Mouse (Mus musculus) lung, adult 18-20 months (tissue): ENCODE data around the gene Cntnap2.
A peak's percentile ranks its signal among the peaks of the same experiment; 100 is the strongest.

ENCODE experiments used
- DNase-seq, 2 experiments: peaks; one replicate each; pipeline ENCODE4 v3.0.0; 2022; ENCODE audit warnings: mixed read lengths in 2 of 2

Gene Cntnap2

DNA sequence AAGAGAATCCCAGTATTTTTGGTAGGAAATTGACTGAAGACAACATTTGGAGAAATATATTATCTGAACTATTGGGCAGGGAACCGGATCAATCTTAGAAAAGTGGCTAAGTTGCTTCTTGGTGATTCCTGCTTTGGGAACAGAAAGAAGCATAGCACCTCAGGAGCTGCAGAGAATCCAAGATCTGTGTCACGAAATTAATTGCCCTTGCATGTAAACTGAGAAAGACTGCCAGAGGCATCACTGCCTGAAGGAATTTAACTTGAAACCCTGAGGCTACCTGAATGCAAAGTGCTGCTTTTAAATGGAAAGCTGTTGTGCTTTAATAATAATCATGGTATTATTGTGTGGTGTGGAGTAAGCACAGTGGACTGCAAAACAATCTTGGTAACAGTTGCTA lies 286.2 kb downstream of the Cntnap2 start:
- DNase-seq, result no peak

DNA sequence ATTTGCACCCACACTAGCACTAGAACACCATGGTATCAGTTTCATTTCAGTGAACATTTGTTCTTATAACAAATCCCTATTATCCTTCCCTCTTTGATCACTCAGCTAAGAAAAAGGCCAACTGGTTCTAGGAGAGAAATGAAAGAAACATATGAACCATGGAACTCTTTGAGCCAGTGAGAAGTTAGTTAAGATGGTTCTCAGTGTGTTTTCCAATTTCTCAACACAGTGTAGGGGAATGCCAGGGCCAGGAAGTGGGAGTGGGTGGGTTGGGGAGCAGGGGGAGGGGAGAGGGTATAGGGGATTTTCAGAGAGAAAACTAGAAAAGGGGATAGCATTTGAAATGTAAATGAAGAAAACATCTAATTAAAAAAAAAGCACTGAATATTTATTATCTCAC lies 286.8 kb downstream of the Cntnap2 start:
- no peak for DNase-seq

DNA sequence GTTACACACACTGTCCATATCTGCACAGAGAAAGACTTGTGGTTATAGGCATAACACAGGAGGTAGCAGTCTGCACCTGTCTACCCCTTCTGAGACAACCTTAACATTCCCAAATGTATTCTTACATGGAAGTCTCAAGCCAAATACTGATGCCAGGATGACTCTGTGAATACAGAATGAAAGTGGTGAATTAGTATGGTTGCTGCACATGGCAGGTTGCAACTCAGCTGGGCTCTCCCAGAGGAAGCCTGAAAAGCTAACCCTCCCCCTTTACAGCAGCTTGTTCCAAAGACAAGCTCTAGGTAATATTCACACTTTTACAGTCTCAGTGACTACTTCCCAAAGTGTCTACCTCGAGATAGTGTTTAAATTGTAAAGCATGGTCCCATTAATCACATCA lies 307.3 kb downstream of the Cntnap2 start:
- no peak for DNase-seq

DNA sequence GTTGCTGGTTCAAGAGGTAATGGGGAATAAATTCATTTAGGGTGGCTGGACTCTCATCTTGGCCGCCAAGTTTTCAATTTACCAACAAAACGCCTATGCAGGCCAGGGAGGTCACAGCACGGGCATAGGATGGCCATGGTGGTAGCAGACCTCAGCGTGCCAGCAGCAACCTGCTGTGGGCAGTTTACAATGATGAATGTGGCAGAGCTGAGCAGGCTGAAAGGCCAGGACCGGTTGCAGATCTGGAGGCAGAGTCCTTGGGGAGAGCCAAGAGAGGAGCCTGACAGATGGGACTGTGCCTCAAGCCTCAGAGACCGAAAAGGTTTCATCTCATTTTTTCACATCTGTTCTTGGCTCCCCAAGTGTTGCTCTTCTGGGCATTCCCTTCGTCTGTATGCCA lies 322.0 kb downstream of the Cntnap2 start:
- DNase-seq, result no peak

DNA sequence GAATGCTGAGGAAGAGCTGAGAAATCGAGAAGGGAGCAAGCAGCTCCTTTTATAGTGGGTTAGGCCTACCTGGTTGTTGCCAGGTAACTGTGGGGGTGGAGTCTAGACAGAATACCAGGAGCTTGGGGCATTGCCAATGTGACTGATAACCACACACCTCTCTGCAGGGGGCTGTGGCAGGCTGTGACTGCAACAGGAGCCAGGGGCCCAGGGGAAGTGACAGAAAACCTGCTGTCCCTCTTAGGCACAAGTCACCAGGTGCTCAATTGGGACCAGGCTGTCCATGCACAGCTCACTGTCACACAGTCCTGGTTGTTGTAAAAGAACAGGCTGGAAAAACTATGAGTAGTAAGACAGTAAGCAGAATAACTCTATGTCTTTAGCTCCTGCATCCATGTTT lies 329.9 kb downstream of the Cntnap2 start:
- DNase-seq, result no peak

DNA sequence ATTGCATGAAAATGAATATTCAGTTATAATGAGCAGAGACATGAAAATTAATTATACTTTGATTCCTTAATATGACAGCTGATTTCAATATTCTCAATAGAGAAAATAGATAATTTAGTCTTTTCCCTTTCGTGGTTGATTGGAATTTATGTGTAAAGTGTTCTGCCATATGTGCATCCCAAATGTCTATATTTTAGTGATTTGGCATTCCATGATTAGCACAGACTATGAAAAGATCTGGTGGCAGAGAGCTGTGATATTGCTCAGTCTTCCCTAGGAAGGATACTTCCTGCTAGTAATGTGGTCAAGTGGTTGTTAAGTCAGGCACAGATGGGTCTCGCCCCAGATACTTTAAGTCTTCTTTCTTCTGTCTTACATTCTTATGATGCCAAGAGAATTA lies 354.5 kb downstream of the Cntnap2 start:
- DNase-seq, result no peak

DNA sequence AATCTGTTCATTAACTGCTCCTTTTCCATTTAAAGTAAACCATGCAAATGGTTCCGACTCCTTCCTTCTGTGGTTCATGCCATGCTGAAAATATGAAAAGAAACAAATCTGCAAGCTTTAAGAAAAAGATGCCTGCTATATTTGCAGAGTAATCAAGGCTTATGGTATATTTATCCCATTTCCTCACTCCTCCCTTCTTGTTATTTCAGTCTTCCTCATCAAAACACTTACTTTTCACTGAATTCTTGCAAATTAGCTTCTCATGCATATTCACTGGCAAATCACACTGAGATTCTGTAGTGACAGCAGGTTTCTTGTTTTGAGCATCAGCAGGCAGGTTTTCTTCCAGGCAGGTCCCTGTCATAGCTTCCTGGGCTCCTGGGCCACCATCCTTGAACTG lies 396.3 kb downstream of the Cntnap2 start:
- DNase-seq, result no peak

DNA sequence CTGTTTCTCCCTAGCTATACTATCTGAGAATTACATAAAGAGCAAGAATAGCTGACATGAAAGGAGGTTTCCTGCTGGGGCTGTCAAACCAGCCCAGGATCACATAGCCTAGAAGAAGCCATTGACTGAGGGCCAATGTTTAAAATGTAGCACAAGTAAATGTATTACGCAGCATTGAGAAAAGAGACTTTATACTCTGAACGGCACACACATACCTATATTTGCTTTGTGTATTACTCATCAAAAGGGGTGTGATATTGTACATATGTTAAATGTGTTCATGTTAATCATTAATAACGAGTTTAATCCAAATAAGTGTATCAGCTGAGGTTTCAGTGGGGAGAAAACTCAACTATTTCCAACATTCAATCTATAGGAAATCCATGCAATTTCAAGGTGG lies 459.1 kb downstream of the Cntnap2 start:
- no peak for DNase-seq

DNA sequence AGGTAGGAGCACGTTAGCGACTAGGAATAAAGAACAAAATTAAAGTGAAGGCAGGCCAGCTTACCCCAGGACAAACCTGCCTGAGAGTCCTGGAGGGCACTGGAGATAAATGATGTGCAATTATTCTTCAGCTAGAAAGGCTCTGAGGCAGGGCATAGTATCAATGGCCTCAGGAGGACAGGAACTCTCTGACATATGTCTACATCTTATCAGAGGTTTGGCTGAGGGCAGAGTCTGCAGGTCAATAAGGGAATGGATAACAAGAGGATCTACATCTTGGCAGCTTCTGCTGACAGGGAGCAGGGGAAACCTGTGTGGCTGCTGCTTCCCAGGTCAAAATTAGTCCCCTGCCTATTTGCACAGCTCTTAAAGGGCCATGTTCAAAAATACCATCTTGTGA lies 477.8 kb downstream of the Cntnap2 start:
- no peak for DNase-seq

DNA sequence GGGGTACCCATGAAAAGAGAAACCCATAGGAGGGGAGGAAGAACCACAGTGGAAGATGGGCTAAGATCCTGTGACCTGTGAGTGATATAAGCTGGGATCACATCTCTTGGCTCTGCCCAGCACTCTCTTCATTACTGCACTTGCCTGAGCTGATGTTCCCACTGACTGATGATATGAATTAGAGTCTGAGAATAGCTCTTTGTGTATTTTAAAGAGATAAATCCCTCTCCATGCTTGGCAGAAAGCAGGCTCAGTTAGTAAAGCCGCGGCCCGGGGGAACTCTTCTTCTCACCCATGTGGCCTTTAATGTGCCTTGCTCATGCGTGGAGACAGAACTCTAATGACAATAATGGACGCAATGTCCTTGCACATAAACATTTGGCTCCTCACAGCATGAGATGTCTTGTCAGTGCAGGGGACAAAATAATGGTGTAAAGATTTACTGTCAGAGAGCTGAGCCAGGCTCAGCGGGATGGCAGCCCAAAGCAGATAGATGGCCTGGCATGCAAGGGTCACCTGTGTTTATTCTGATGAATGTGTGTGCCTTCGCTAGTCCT lies 485.2 kb downstream of the Cntnap2 start:
- DNase-seq, result no peak

DNA sequence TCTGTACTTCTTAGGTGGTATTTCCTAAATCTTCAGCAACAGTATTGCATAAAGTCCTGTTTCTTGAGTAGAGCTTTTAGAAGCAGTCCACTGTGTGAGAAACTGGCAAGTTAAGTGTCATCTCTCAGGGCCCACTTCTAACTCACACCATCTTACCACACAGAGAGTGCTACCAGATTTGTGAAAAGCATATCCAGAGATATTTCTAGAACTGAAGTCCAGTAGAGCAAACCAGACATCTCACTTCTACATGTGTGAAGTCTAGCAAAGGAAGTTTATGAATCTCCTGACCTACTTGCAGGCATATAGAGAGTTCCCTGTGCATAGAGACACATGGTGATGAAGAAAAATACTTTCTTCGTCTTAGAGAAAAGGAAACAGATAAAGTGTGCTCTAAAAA lies 500.6 kb downstream of the Cntnap2 start:
- DNase-seq, result no peak

DNA sequence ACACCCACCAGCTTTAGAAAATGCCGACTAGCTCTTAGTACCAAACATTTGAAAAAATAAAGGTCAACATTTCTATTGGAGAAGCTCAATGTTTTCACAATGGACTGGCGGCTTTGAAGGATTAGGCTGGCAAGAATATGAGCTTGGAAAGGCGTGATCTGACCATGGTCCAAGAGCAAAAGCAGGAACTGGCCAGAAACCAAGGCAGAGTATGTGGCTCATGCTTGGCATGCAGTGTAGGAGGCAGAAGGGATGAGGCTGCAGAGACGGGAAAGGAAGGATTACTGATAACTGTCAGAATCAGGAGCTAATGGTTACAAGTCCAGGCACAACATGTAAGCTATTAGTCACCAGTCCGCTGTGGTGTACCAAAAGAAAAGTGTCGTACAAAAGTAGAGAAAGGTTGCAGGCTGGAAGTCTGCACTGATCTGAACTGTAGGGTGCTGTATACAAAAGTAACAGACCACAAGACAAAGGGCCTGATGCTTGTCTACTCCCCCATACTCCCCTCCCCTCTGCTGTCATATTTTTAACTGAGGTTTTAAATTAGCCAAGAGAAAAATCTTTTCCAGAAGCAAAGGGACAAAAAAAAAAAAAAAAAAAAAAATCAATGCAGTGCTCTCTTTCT lies 525.4 kb downstream of the Cntnap2 start:
- DNase-seq, result peak; percentile 2

DNA sequence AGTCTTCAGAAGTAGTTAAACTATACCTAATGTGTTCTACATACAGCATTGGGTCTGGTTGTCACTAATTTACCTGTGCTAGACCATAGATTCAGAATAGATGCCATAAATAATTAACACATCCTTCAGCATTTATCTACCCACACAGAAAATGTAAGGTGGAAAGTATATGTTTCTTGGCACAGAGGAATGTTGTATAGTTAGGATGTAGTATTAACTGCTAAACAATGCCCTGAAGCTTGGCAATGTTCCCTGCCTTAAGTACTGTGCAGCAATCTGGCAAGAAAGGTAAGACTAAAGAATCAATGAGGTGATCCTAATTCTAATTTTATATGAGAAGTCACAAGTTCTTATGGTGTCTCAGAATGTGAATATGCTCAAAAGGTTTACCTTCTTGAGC lies 529.9 kb downstream of the Cntnap2 start:
- no peak for DNase-seq

DNA sequence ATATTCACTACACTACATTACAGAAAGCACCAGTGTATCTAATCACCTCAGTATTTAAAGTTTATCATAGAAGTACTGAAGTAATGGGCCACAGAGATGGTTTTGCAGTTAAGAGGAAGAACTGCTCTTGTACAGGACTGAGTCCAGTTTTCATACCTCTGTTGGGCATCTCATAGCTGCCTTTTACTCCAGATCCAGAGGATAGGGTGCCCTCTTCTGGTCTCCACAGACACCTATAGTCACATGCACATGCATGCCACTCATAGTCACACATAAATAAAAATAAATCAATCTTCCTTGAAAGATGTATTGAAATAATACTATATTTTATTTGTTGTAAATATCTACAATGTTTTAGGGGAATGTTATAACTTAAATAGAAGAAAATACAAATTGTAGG lies 587.9 kb downstream of the Cntnap2 start:
- no peak for DNase-seq

DNA sequence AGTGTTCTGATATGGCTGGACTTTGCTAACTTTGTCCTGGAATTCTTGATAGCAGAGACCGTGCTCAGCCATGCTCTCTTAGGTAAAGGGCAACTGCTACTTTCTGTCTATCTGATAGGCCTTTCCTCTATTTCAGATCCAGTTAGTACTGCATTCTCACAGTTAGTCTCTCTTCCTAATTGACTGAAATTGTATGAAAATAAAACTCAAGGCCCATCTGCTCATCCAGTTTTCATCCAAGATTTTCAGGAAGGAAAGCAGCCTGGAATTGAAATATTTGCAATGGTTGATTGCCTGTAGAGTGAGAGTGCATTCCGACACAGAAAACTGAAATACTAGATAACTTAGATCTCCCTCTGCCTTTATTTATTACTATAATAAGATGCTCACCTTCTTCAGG lies 589.3 kb downstream of the Cntnap2 start:
- DNase-seq, result no peak

DNA sequence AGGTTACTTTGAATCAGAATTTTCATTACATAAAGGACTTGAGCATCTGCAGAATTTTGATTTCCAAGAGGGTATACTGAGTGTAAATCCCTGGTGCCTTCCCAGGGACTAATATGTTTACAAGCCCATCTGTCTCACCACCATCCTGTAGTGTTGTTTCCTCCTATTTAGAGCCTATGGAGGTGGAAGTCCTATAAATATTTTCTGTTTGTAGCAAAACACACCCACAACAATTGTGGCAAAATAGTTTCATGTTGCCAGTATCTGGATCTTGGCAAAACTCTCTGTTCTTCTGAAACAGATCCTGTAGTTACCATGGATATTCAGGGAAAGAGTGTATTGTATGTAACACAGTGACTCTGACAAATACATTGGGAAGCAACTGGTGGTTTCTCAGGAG lies 641.1 kb downstream of the Cntnap2 start:
- no peak for DNase-seq

DNA sequence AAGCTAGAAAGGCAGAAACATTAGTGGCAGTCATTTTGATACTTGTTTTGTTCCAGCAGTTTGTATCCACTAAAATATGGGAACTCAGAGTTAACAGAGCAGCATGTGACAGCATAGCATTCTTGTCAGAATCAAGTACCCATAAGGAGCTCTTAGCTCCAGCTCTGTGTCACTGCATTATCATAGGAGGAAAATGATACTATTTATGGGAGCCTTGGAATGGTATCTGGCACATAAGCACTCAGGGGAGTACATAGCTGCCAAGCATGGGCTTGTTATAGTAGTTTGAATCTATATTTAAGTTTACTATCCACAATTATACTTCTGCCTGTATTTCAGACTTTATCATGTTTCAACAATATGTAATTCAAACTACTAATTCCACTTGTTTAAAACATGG lies 732.5 kb downstream of the Cntnap2 start:
- no peak for DNase-seq

DNA sequence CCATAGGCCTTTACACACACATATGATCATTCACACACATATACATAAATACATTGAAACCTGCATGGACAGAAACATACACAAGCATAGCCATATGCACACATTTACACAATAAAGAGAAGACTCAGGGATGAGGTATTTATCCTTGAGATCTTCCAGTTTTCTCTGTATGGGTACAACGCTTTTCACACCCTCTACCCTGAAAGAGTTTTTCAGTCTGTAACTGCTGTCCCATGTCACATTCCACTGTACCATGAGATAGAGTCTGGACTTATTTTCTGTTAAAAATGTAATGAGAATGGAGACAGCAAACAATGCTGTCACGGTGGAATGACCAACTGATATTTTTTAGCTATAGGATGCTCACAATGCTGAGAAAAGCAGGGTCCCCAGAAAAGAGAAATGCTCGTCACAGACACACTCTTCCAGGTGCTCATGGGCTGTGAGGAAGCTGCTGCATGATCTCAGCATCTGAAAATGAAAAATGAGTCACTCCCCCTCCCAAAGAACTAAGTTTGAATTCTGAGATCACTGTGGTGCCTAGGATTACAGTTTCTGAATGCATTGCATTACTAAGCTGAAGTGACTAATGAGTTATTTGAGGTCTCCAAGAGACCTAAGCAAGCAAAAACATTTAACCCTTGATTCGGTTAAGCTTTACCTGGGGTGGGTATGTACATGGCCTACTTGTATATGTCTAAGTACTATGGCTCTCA lies 782.6 kb downstream of the Cntnap2 start:
- no peak for DNase-seq

DNA sequence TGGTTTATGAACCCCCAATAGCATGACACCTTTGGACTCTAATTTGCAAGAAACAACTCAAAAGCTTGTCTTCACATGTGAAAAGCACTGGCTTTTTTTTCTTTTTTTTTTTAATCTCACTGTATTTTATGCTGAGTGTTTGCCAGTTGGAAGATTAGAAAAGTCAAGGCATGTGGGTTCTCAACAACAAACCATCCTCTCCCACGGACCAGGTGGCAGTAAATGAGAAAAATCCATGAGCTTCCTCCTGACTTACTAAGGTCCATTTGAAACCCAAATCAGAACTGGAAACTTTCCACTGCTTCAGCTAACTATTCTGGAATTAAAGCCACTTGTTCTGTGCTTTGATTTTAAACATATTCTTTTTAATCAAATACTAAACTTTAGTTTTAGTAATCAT lies 784.6 kb downstream of the Cntnap2 start:
- no peak for DNase-seq

DNA sequence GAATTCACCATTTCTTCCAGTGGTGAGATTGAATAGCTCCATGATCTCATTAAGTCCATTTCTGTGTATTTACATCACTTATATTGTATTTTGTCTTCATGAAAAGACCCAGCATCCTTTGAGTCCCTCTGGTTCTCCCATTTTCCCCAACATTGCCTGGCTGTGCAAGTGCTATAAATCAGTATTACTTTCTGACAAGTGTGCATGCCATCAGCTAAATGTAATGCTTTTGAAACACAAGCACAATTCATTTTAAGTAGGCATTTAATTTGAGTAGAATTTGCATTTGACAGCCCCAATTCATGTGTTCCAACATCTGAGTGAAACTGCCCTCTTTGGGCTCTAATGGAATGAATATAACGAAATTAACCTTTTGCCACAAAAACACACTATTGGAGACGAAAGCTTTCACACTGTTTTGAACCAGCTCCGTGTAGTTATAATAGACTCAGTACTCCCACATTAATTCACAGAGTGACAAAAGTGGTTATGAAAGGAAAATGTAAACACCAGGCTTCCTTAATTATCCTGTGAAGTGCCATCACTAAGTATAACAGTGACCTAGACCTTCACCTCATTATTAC lies 812.3 kb downstream of the Cntnap2 start:
- DNase-seq, result no peak

DNA sequence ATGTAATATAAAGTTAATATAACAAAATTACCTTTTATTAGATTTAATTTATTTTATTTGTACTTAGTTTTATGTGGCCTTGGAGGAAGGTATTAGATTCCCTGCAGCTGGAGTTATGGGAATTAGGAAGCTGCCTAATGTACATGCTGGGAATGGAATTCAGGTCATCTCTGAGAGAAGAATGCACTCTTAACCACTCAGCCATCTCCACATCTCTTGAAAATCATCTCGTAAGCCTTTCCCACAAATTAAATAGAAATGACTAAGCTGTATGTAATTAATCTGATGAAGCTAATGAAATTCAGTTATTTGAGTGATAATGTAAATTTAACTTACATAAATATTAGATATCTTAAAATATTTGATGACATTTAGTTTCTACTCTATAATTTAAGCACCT lies 826.3 kb downstream of the Cntnap2 start:
- no peak for DNase-seq

DNA sequence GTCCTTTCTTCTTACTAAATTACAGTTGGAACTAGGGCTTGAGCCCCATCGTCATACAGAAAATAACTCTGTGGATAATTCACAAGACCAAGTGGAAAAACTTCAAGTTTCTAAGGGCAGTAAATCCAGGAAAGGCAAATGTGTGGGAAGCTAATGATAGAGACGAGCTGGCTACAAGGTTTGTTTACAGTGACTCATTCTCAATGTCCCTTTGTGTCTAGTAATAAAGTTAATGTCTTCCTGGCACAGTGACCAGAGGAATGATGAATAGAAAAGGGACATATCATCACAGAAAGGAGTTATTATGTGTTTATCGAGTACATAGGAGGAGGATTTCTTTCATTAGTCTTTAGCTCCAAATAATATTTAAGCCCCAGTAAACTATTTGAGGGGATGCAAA lies 828.7 kb downstream of the Cntnap2 start:
- no peak for DNase-seq

DNA sequence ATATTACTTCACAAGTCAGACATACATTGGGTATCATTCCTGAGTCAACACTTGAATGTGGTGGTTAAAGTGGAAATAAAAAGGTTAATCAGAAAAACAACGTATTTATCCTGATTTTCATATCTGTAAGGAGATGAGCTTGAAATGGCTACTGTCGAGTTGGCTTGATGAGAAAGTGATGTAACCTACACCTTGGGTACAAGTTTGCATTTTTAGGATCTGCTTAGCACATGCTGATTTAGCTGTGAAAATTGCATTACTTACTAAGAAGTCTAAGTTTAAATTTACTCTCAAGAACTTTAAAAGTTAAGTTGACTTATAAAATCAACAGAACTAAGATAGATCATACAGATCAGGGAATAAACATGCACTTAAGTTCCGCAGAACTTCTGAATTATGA lies 879.1 kb downstream of the Cntnap2 start:
- no peak for DNase-seq

DNA sequence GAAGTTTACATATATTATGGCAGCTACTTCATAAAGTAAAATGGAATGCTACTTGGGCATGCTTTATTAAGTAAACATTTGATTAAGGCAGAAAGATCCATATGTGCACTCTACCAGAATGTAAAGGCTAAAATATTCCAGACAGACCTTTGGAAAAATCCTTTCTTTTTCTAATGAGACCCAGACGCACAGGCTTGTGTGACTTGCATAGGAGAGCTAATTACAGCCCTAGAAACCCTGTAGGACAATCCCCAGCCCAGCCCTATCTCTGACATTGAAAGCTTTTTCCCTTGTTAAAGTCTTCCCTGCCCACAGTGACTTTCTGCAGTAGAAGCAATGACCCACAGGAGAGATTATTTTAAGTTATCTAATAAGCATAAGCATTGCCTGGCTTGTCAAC lies 879.6 kb downstream of the Cntnap2 start:
- DNase-seq, result no peak
